Mouse (Mus musculus) heart, postnatal 0 days (tissue): ENCODE data around the gene Olfr767. TPM values are rescaled to one million over a fixed set of nuclear protein-coding genes. Genes with fewer than 3 reads are reported as not detected.

Experiments
- ATAC-seq: fragments of 200-750 bp; cut with Nextera tagmentation; 2 replicates; pipeline ENCODE4 v1.8.0; 2017; ENCODE audit warnings: low read depth, moderate number of reproducible peaks, moderate library complexity; ENCODE audit not compliant: insufficient read depth
- DNase-seq: peaks from one replicate; pipeline ENCODE4 v3.0.0-alpha.2; 2016; ENCODE audit warnings: low spot score
- H3K27ac ChIP-seq: fragments of 300-500 bp; sonication (generic); 2 replicates; pipeline ENCODE4 v1.5.1; 2014; ENCODE audit warnings: low read depth, mild to moderate bottlenecking
- H3K27me3 ChIP-seq: fragments of 300-500 bp; sonication (generic); 2 replicates; pipeline ENCODE4 v1.6.1; 2014; ENCODE audit warnings: low read length, mixed read lengths; ENCODE audit not compliant: control insufficient read depth, insufficient read depth
- H3K36me3 ChIP-seq: fragments of 300-500 bp; sonication (generic); replicated peaks from 2 replicates; pipeline ENCODE4 v1.6.1; 2014; ENCODE audit warnings: low read length, mixed read lengths; ENCODE audit not compliant: control insufficient read depth, insufficient read depth
- H3K4me1 ChIP-seq: fragments of 300-500 bp; sonication (generic); 2 replicates; pipeline ENCODE4 v1.6.1; 2014; ENCODE audit warnings: antibody characterized with exemption; ENCODE audit not compliant: control insufficient read depth, insufficient read depth
- H3K4me2 ChIP-seq: fragments of 300-500 bp; sonication (generic); 2 replicates; pipeline ENCODE4 v1.6.1; 2014; ENCODE audit warnings: low read depth, mild to moderate bottlenecking, low read length, moderate library complexity
- H3K4me3 ChIP-seq: fragments of 300-500 bp; sonication (generic); 2 replicates; pipeline ENCODE4 v1.5.1; 2014; ENCODE audit warnings: low read depth, low read length
- H3K9ac ChIP-seq: fragments of 300-500 bp; sonication (generic); replicated peaks from 2 replicates; pipeline ENCODE4 v1.6.1; 2014; ENCODE audit warnings: low read depth, low read length, mixed read lengths
- H3K9me3 ChIP-seq: fragments of 300-500 bp; sonication (generic); replicated peaks from 2 replicates; pipeline ENCODE4 v1.6.1; 2016; ENCODE audit warnings: low read length; ENCODE audit not compliant: control insufficient read depth
- CTCF ChIP-seq: IDR thresholded peaks from 2 replicates; pipeline ENCODE4 v1.5.1; 2016; ENCODE audit warnings: antibody characterized with exemption, control low read depth, low read depth
- EP300 ChIP-seq: IDR thresholded peaks from 2 replicates; pipeline ENCODE4 v1.6.1; 2016; ENCODE audit warnings: antibody characterized with exemption, low read depth
- WGBS: fragments of 180-500 bp; shearing (Covaris S2); extraction: QIAGEN DNeasy Blood & Tissue Kit; methylation state at CpG from one replicate; pipeline ENCODE4 v1.1.7; 2014; 5-methylcytosine and 5-hydroxymethylcytosine counted together
- polyA plus RNA-seq: library from polyadenylated mRNA; unstranded; fragments of >200 nt; fragmentation: Nextera tagmentation; extraction: Ambion mirVana; gene quantifications from 2 replicates; pipeline ENCODE4 v1.2.1, GENCODE M21; 2015
- total RNA-seq: library from RNA; depleted of rRNA; stranded (reverse); fragments of >200 nt; gene quantifications from 2 replicates; pipeline ENCODE4 v1.2.3, GENCODE M21; 2014; ENCODE audit warnings: low replicate concordance; rRNA removed

Olfr767 gene
- total and polyA plus RNA-seq, 2 experiments from 2014 or later, result not detected

DNA sequence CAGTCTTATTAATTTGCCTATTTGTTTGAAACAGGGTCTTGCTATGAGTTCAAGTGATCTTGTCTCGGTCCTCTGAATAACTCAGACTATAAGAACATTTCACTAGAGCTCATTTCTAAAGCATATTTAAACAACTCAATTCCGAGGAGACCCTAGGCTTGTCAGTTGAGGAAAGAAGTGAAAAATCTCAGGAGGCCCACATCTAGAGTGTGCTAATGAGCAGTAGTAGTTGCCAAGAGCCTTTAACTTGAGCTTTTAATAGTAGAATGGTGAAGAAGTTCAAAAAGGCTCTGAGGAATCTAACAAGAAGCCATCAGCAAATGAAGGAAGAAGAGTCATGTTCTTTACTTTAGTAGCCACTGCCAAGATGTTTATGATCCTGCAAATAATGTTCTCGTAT is 42.9 kb downstream of the Olfr767 start, which contains the start of gene Olfr764-ps1:
Olfr764-ps1 (minus strand) TSS at position 101 of the 400 bp plus-strand sequence.
- ATAC-seq (no peak), DNase-seq (no peak)
- H3K9me3 ChIP-seq, result no peaks in the 10 kb centered on the region
- no peak within 1 kb of the TSS for H3K4me2 ChIP-seq
- H3K4me3 ChIP-seq, result no peak within 1 kb of the TSS
- WGBS, result 57% methylated on average over 3 of the region's 3 CpGs
- TF ChIP-seq CTCF (no peak), EP300 (no peak)
- no peak within 1 kb of the TSS for H3K27ac ChIP-seq
- H3K4me1 ChIP-seq, result no peaks in the 10 kb centered on the region
- H3K9ac ChIP-seq, result no peak within 1 kb of the TSS
- no peaks in the 10 kb centered on the region for H3K27me3 ChIP-seq
- no peaks in the 10 kb centered on the region for H3K36me3 ChIP-seq

DNA sequence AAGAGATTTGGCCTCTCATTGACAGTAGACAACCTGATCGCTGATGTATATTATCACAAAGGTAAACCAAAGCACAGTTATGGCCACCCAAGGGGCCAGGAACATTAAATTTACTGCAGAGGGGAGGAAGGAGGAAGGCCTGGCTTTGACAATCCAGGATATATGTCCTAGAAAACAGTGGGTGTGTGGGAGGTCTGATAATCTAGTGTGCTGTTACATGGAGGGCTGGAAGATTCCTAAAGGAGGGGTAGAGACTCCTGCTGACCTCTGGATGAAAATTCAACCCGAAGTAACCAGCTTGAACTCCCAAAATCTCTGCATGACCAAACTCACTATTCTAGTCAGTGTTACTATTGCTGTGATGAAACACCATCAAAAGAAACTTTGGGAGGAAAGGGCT is 54.4 kb downstream of the Olfr767 start:
- ATAC-seq (no peak), DNase-seq (no peak)
- H3K4me3 ChIP-seq, result no peak overlapping the region
- H3K4me1 ChIP-seq, result no peaks in the 10 kb centered on the region
- TF ChIP-seq EP300, result no peak
- no peak for TF ChIP-seq CTCF
- H3K9ac ChIP-seq, result no peak overlapping the region
- H3K4me2 ChIP-seq, result no peak overlapping the region
- no peaks in the 10 kb centered on the region for H3K9me3 ChIP-seq
- WGBS, result 74% methylated on average over 2 of the region's 2 CpGs
- H3K27me3 ChIP-seq, result no peaks in the 10 kb centered on the region
- no peaks in the 10 kb centered on the region for H3K36me3 ChIP-seq
- no peak overlapping the region for H3K27ac ChIP-seq

DNA sequence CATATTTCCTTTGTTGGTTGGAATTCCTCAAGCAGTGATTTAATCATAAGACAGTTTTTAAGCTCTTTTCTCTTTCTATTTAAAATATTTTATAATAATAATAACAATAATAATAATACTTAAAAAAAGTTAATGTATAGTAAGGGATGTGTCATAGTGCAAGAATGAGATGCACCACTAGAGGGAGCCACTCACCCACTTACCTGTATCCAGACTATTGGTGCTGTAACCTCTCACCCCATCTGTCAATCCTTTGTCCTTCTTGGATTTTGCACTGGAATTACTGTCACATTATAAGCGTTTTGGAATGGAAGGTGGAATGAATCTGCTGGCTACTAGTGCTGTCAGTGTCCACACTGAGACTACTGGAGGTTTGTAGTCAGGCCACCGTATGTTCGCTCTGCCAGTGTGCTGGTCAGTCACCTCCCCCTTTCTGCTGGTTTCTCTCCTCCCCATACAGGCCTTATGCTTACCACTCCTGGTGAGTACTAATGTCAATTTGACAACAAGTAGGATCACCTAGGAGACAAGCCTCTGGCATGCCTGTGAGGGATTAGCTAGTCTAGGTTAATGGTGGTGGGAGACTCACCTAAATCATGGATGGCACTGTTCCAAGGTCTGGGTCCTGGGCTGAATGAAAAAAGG is 56.6 kb downstream of the Olfr767 start:
- Histone ChIP-seq H3K9ac (no peak overlapping the region), H3K36me3 (no peaks in the 10 kb centered on the region), H3K27ac (no peak overlapping the region), H3K4me2 (no peak overlapping the region), H3K9me3 (no peaks in the 10 kb centered on the region), H3K4me3 (no peak overlapping the region), H3K4me1 (no peaks in the 10 kb centered on the region), H3K27me3 (no peaks in the 10 kb centered on the region)
- ATAC-seq, result no peak
- WGBS, result 58% methylated on average over 3 of the region's 3 CpGs
- no peak for TF ChIP-seq EP300
- TF ChIP-seq CTCF, result peak; percentile 57
- no peak for DNase-seq

Other genes with a start within 250 kb of the Olfr767 start
- 1.6 and 6.7 TPM in 2 replicates for gene Gdf11, start 191.2 kb downstream of the Olfr767 start, total RNA-seq
- 1.5 and 1.7 TPM in 2 replicates for gene Gdf11, start 191.2 kb downstream of the Olfr767 start, polyA plus RNA-seq
- gene Cd63, start 181.9 kb downstream of the Olfr767 start, total RNA-seq, result 32.9 and 72.6 TPM in 2 replicates
- gene Cd63, start 181.9 kb downstream of the Olfr767 start, polyA plus RNA-seq, result 381 and 398 TPM in 2 replicates
- 7.6 and 14.3 TPM in 2 replicates for gene Rdh5, start 160.0 kb downstream of the Olfr767 start, total RNA-seq
- gene Rdh5, start 160.0 kb downstream of the Olfr767 start, polyA plus RNA-seq, result 9.3 and 11.1 TPM in 2 replicates
- gene Bloc1s1, start 158.9 kb downstream of the Olfr767 start, total RNA-seq, result 121 and 130 TPM in 2 replicates
- gene Bloc1s1, start 158.9 kb downstream of the Olfr767 start, polyA plus RNA-seq, result 292 and 295 TPM in 2 replicates
- gene Itga7, start 149.1 kb downstream of the Olfr767 start, total RNA-seq, result 22.3 and 41.4 TPM in 2 replicates
- gene Itga7, start 149.1 kb downstream of the Olfr767 start, polyA plus RNA-seq, result 18.5 and 22.7 TPM in 2 replicates
- gene Mettl7b, start 121.9 kb downstream of the Olfr767 start, total RNA-seq, result not detected in 2 replicates
- not detected in 2 replicates for gene Mettl7b, start 121.9 kb downstream of the Olfr767 start, polyA plus RNA-seq
- gene Olfr9, start 93.5 kb downstream of the Olfr767 start, total RNA-seq, result not detected in 2 replicates
- gene Olfr9, start 93.5 kb downstream of the Olfr767 start, polyA plus RNA-seq, result not detected in 2 replicates
- not detected in 2 replicates for gene Olfr763, start 72.1 kb downstream of the Olfr767 start, total RNA-seq
- not detected in 2 replicates for gene Olfr763, start 72.1 kb downstream of the Olfr767 start, polyA plus RNA-seq
- gene Olfr764-ps1, start 43.0 kb downstream of the Olfr767 start, total RNA-seq, result not detected in 2 replicates
- not detected in 2 replicates for gene Olfr764-ps1, start 43.0 kb downstream of the Olfr767 start, polyA plus RNA-seq
- gene Olfr765, start 32.9 kb downstream of the Olfr767 start, total RNA-seq, result not detected in 2 replicates
- gene Olfr765, start 32.9 kb downstream of the Olfr767 start, polyA plus RNA-seq, result not detected in 2 replicates
- not detected in 2 replicates for gene Olfr766-ps1, start 13.9 kb downstream of the Olfr767 start, total RNA-seq
- not detected in 2 replicates for gene Olfr766-ps1, start 13.9 kb downstream of the Olfr767 start, polyA plus RNA-seq
- not detected in 2 replicates for gene Olfr768, start 16.5 kb upstream of the Olfr767 start, total RNA-seq
- not detected in 2 replicates for gene Olfr768, start 16.5 kb upstream of the Olfr767 start, polyA plus RNA-seq
- gene Olfr769, start 35.0 kb upstream of the Olfr767 start, total RNA-seq, result not detected in 2 replicates
- gene Olfr769, start 35.0 kb upstream of the Olfr767 start, polyA plus RNA-seq, result not detected in 2 replicates
- gene Olfr770, start 56.1 kb upstream of the Olfr767 start, total RNA-seq, result not detected in 2 replicates
- not detected in 2 replicates for gene Olfr770, start 56.1 kb upstream of the Olfr767 start, polyA plus RNA-seq
- gene Olfr771, start 81.8 kb upstream of the Olfr767 start, total RNA-seq, result not detected in 2 replicates
- gene Olfr771, start 81.8 kb upstream of the Olfr767 start, polyA plus RNA-seq, result not detected in 2 replicates
- gene Olfr772, start 95.0 kb upstream of the Olfr767 start, total RNA-seq, result not detected in 2 replicates
- not detected in 2 replicates for gene Olfr772, start 95.0 kb upstream of the Olfr767 start, polyA plus RNA-seq
- not detected in 2 replicates for gene Olfr773, start 104.5 kb upstream of the Olfr767 start, total RNA-seq
- gene Olfr773, start 104.5 kb upstream of the Olfr767 start, polyA plus RNA-seq, result not detected in 2 replicates
- not detected in 2 replicates for gene Olfr774, start 153.3 kb upstream of the Olfr767 start, total RNA-seq
- not detected in 2 replicates for gene Olfr774, start 153.3 kb upstream of the Olfr767 start, polyA plus RNA-seq
- not detected in 2 replicates for gene Olfr775, start 165.5 kb upstream of the Olfr767 start, total RNA-seq
- not detected in 2 replicates for gene Olfr775, start 165.5 kb upstream of the Olfr767 start, polyA plus RNA-seq
- not detected in 2 replicates for gene Olfr776, start 176.2 kb upstream of the Olfr767 start, total RNA-seq
- gene Olfr776, start 176.2 kb upstream of the Olfr767 start, polyA plus RNA-seq, result not detected in 2 replicates
- gene Olfr777, start 188.6 kb upstream of the Olfr767 start, total RNA-seq, result not detected in 2 replicates
- not detected in 2 replicates for gene Olfr777, start 188.6 kb upstream of the Olfr767 start, polyA plus RNA-seq
- not detected in 2 replicates for gene Olfr780, start 235.2 kb upstream of the Olfr767 start, total RNA-seq
- not detected in 2 replicates for gene Olfr780, start 235.2 kb upstream of the Olfr767 start, polyA plus RNA-seq
- gene Olfr781, start 245.9 kb upstream of the Olfr767 start, total RNA-seq, result not detected in 2 replicates
- gene Olfr781, start 245.9 kb upstream of the Olfr767 start, polyA plus RNA-seq, result not detected in 2 replicates